Mouse (Mus musculus) v-Abl transformed pro-B cells (cell line): ENCODE results near the gene Glod4.

Source experiments
- in situ Hi-C, 2 experiments: fragments of 400-800 bp; cut with MboI; formaldehyde crosslinking; loops; one replicate each; pipeline ENCODE4 v1.15.1; 2025; ENCODE audit not compliant: unreplicated experiment in 2 of 2

Gene Glod4

DNA sequence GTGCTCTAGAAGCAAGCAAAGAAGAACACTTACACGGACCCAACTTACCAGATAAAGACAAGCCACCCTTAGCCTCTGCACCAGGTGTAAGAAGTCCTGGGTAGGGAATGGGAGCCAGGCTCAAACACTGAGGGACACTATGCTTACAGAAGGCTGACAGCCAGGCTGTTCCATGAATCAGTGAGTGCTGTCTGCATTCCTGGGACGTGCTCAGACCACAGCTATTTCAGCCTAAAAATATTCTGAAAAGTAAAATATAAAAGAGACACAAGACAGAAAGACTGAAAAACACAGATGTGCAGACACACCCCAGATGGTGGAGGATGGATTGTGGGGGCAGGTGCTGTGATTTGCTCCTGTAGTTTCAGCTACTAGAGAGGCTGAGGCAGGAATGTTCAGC lies 88.7 kb downstream of the Glod4 start:
- in situ Hi-C loops, result no loop called here

DNA sequence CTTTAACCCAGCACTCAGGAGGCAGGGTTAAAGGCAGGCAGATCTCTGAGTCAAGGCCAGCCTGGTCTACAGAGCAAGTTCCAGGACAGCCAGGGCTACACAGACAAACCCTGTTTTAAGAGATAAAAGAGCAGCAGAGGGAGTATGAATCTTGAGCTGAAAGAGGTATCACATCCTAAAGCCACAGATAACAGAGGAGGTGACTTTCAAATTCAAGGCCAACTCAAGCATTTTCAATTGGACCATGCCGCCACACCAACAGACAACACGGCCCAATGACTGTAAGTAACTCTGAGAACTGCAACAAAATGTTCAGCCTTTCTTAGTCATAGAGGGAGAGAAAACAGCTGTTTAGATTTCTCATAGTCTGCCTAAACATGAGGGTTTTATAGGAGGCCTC lies 89.3 kb downstream of the Glod4 start:
- in situ Hi-C loops, result no loop called here

DNA sequence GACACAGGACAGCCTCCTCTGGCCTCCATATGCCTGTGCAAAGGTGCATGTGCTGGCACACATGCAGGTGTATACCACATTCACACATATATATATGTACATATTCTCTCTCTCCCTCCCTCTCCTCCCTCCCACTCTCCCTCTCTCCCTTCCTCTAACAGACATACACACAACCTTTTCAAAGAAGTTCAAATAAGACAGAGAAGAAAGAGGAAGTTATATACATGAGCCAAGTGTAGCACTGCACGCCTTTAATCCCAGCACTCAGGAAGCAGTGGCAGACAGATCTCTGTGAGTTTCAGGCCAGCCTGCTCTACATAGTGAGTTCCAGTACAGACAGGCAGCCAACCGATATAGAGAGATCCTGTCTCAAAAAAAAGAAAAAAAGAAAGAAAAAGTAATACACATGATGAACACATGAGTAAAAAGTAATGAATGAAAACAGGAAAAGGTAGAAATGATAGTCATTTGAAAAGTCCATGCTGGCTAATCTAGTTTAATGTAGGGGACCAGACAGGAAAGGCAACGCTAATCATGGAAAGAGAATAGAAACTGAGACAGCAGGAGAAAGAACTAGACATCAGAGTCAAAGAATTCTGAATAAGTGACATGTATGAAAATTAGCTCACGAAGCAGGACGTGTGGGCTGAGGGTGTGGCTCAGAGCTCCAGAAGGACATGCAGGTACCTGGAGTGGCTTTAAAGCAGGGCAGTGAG lies 90.1 kb downstream of the Glod4 start:
- in situ Hi-C loops, result no loop called here

DNA sequence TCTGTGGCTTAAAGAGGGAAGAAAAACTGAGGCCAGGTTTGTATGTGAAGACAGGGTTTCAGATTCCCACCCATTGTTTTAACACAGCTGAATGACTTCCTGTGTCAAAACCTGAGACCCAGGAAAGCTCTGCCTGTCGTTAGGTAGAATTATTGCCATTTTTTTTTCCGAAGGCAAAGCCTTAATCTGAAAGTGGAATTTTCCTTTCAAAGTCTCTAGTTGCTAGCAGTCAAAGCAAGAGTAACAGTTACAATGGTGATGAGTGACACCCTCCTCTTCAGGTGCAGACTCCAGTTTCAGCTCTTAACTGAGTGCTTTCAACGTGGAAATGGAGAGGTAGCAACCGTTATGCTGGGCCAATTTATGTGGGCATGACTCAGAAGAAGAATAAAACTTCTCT lies 92.5 kb downstream of the Glod4 start:
- in situ Hi-C loops, result no loop called here

DNA sequence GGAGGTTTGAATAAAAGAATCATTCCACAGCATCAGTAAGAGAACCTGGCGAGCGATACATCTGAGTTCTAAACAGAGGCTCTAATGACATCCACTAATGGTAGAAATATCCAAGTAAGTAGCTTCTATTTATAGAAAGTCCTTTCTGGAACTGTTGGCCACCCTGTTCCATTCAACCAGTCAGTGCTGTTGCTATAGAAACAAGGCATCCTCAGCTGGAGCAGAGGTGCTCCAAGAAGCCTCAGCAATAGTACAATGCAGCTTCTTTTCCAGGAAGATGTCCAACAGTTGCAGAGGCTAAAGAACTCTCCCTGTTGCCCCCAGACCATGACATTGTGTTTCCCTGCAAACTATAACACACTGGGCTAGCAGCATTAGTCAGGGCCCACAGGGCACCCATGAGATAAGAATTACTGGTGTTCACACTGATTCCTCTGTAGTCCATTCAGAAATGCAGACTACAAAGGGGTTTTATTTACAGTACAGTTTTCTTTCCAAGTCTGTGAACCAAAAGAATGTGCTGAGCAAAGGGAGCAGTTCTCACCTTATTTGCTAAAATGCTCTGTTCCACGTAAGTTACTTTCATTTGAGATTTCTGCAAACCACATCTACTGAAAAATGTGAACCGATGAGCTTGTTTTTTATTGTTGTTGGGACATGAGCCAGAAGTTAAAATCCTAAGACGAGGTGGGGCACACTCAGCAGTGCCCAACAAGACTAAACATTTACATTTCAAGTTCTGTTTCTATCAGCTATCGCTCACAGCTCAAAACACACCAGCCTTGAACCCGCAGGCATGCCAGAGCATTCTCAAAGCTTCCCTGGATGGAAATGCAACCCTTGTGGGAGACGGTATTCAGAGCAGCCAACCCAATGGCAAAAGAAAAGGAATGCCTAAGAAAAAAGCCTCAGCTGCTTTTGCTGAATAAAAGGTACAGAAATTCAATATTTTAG lies 95.2 kb downstream of the Glod4 start:
- in situ Hi-C loops, result no loop called here

DNA sequence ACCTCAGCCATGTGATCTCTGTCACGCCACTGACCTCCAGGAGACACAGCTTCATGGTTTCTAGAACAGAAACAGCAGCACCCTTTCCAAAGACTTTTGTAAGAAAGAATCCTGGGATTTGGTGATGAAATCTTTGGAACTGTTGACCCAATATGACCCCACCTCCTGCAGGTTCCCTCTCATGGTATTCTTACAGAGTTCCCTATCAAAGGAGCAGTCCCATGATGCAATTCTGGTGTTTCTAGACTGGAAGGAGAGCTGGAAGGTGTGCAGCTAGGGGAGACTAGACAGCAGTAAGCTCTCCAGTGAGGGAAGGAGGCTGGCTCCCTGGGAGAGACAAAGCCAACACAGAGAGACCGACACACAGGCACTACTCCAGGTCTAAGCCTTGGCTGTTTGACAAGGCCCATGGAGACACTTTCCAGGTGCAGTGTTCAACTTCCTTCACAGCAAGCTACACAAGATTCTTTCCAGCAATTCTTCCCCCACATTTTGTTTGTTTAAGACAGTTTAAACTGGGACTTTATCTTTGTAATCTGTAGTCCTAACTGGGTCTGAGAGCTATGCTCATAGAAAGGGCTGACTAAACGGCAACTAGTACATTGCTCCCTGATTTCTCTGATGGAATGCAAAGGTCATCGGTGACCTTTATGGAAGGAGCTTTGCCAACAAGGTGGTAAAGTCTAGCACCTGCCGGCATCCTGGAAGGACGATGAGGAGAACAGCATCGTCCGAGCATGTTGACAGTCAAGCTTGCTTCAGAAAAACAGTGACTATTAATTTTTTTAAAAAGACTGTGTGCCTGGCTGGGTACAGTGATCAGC lies 97.1 kb downstream of the Glod4 start:
- in situ Hi-C loops, result no loop called here

DNA sequence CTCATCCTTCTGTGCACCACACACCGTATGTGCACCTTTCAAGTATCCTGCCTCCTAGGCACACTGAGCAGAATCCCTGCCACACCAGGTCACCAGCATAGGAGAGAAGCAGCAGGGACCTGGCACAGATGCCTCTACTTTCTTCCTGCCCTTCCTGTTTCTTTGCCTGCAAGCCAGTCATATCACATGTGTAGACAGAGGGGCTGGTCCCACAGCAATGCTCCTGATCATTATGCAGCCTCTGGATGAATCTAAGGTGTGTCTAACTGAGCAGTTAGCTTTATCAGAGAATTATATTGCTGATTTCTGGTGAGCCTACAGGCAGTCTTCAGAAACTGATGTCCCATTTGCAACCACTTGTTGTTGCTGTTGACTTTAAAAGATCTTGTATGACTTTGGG lies 98.4 kb downstream of the Glod4 start:
- in situ Hi-C loops, result no loop called here

DNA sequence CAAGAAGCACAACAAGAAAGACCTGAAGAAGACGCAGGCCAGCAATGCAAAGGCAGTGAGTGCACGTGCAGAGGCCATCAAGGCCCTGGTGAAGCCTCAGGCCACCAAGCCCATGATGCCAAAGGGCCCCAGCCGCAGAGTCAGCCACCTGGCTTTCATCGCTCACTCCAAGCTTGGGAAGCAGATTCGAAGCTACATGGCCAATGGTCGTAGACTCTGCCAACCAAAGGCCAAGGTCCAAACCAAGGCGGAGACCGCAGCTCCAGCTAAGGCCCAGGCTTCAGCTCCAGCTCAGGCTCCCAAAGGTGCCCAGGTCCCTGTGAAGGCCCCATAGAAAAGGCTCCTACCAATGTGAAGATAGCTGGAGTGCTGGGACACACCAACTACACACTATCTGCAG lies 99.1 kb downstream of the Glod4 start:
- in situ Hi-C loops, result no loop called here

DNA sequence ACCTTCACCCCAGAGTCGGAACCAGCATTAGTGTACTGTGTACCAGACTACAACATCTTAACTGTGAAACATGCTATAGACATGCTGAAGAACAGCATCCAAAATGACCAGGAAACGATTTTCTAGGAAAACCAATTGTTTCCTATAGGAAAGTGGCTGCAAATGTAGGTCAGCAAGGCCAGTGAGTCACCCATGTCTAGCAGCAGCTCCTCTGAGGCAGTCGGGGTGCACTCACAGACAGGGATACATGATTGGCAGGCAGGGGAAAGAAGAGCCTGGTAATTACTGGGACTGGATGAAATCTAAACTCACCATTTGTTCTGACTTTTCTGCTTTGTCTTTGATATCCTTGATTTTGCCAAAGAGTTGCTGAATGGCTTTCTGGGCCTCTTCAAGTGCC lies 105.5 kb downstream of the Glod4 start:
- in situ Hi-C loops, result no loop called here

DNA sequence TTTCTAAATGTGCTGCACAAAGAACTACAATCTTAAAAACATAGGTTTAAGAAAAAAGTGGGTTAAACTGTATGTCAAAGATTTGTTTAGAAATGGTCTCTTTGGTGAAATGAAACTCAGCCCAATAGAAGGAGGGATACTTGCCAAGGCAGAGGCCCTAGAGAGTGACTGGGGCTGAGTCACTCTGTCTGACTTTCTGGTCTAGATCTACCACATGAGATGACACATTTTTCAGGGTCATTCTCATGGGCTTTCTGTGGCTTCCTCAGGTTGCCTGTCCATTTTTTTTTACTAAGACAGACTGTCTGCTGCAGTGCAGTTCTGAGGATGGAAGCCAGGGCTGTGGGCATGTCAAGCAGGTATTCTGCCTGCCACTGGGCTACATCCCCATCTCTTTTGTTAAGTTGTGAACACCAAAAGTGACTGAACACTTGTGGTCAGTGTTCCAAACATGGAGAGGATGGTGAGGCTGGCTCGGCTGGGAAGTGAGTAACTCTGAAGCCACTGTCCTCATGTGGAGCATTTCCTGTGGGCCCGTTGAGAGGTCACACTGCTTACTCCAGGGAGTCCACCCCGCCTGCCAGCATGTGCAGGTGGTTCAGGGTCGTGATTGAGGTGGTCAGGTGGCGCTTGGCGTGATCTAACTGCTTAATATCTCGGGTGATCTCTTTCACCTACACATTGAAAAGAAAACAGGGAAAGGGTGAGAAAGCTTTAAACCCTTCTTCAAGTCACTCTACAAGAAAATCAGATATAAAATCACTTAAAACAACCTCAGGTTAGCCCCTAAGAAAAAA lies 107.7 kb downstream of the Glod4 start:
- in situ Hi-C loops, result no loop called here

DNA sequence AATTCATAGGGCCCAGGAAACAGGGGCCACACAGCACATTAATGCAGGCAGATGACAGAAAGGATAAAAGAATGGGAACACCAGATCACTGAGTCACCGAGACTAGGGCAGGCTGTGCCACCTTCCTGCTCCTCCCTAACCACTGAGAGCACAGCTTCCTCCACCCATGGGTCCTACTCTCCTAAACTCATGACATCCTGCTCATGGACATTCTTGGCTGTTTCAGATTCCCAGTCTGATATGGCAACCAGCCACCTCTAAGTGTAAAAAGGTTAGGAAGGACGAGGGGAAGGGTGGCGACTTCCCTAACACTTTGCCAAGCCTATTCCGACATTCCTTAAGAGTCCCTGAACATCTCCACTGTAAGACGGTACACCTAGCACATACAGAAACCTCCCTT lies 112.7 kb downstream of the Glod4 start:
- in situ Hi-C loops, result no loop called here

DNA sequence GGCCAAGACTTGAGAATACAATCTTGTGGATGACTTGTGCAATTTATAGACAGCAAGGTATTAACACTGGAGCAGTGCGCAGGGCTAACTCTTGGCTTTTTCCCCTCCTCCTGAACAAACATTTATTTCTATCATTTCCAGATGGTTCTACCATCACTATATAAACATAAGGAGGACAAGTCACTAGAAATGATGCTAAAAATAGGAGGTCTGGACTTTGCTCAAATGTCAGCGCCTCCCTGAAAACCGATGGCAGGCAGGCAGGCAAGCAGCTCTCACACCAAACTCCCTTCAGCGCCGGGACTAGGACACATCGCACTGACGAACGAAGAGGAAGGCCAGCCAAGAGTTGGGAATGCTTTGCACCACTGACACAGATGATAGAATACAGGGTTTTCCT lies 118.1 kb downstream of the Glod4 start:
- in situ Hi-C loops, result no loop called here

DNA sequence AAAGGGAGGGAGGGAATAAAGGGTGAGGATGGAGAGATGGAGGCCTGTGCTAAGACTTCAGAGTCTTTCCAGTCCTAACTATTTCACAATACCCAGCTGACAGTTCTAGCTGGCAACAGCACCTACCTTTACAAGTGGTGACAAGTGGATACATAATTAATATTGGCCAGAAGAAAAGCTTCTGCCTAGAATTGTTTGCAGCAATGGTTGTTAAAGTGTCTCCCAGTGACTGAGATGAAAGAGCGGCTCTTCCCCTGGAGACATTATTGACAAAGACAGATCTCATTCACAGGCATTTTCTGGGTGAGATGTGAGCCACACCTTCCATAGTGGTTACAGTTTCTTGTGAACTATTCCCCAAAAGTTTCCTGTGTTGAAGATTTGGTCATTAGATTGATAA lies 120.0 kb downstream of the Glod4 start:
- in situ Hi-C loops, result no loop called here

DNA sequence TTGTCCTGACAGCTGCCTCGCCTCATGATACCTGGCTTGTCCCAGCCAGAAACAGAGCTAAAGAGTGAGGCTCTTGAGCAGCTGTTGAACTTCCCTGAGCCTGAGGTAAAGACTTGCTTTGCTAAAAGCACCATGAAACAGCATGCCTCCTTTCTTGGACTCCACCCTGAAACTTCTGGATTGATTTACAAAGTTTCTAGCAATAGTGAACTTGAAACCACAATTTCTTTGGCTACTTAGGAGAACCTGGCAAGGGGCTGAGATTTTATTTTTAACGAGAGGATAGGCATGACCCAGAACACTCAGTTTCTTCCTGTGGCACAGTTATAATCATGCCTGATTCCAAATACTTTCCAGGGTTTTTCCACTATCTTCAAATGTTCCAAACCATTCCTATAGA lies 121.0 kb downstream of the Glod4 start:
- in situ Hi-C loops, result no loop called here

DNA sequence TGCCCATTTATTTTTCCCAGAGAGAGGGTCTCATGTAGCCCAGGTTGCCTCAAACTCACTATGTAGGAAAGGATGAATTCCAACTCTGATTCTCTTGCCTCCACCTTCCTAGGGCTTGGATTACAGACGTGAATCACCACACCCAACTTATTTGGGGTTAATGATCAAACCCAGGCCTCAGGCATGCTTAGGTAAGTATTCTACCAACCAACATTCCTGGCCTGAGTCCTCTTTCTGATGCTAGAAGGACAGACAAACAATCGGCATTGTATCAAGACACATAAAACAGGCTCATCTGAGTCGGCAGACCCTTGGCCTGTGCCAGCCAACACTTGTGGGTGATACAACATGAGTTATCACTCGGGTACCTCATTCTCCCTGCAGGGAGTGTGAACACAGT lies 122.4 kb downstream of the Glod4 start:
- in situ Hi-C loops, result no loop called here

DNA sequence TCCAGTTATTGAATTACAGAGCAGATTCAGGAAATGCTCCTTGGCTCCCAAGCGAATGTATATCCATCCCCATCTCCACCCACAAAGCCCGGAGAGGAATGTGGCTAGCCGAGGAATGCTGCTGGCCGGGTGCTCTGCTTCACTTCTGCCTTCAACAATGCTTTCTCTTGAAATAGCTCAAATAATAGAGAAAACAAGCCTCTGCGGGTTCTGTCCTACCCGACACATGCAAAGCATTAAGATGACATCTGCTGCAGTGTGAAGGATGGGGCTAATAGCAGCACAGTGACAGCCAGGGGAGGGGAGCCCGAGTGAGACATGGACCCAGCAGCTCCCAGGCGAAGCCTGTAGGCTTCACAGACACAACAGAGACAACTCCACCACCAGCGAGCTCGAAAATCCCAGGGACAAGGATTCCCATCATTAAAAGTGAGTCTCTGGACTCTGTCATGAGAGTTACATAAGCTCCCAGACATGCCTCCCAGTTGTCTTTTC lies 123.1 kb downstream of the Glod4 start:
- in situ Hi-C loops, result no loop called here

DNA sequence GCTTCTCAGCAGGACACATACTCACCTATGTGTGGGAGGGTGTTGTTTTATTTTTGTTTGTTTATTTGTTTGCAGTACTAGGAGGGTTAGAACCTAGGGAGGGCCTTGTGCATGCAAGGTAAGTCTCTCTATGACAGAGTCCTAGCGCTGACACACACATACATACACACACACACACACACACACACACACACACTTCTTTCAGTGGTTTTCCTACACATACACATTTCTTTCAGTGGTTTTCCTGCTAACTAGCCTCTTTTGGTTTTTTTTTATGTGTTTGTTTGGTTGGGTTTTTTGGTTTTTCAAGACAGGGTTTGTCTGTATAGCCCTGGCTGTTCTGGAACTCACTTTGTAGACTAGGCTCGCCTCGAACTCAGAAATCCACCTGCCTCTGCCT lies 133.1 kb downstream of the Glod4 start:
- in situ Hi-C loops, result no loop called here

DNA sequence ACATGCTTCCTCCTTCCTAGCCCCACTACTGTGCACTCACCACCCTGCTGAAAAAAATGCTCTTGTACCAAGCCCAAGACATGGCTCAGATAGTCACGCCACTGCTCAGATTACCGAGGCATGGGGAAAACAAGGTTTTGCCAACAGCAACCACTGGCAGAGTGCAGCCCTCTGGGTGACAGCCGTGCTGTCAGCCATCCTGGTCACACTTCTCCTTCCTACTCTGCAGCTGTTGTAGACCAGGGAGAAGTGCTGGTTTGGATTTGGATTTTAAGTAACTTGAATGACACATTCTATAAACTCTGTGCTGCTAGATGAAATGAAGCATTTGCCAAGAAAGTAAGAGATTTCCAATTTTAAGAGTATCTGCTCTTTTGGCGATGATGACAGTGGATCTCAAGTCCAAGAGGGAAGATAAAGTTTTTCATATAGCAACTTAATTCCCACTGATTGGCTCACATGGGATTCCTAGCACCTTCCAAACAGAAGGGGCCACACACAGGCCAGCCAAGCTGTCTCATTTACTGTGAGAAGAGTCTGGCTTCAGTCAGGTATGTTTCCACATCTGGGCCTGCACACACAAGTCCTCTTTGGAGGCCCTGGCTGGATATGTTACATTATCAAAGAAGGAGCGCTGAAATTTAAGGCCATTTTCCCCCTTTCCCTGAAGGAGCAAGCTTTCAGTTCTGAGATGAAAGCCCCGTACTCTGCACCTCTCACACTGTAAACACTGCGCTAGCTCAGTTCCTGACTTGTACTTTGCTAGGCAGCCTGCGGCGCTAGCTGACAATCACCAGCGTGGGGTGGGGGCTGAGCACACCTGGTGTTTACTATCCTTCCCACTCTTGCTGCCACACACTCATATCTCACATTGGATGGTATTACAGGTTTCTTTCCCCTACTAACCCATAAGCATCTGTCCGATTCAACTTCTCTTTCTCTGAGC lies 136.7 kb downstream of the Glod4 start:
- in situ Hi-C loops, result no loop called here

DNA sequence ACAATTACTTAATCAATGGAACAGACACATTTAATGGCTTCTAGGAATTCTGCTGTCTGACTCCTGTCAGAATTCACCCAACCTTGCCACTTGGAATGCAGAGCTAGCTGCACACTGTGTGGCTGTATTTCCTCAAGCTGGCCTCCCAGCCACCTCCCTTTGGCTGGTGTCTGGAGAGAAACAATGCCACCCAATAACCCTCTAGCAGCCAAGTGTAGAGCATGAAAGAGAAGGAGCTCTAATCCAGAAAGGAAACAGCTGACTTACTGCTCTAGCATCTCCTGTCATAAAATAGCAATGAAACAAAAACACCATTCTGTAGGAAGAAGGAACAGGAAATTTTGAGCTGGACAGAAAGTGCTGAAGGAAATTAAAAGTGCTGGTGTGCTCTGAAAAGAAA lies 142.4 kb downstream of the Glod4 start:
- in situ Hi-C loops, result no loop called here
